Mouse (Mus musculus) olfactory bulb, adult 2 months (tissue): ENCODE data around the gene Mis18bp1.
"Not testable (repeated sequence)": the region's sequence is repeated elsewhere in the genome, so short reads cannot be mapped to it uniquely, and the experiment has no call there.

ENCODE experiments used
- CTCF ChIP-seq: fragments of 200-500 bp; IDR thresholded peaks from 2 replicates; pipeline ENCODE4 v1.5.1; 2012; ENCODE audit warnings: low read depth, mild to moderate bottlenecking, low read length, moderate library complexity; ENCODE audit not compliant: insufficient read depth
- POLR2A ChIP-seq: fragments of 200-500 bp; IDR thresholded peaks from 2 replicates; pipeline ENCODE4 v1.6.1; 2012; ENCODE audit warnings: mild to moderate bottlenecking, low read depth, low read length, moderate library complexity; ENCODE audit not compliant: insufficient read depth

- not testable (repeated sequence) for TF ChIP-seq CTCF, POLR2A
Measured at GRCm38 (mm10) chr12:65114978-65115377, 57.4 kb downstream of the Mis18bp1 start.
